9 mouse cellular contexts compared by ENCODE assay signal in the genomic region with DNA sequence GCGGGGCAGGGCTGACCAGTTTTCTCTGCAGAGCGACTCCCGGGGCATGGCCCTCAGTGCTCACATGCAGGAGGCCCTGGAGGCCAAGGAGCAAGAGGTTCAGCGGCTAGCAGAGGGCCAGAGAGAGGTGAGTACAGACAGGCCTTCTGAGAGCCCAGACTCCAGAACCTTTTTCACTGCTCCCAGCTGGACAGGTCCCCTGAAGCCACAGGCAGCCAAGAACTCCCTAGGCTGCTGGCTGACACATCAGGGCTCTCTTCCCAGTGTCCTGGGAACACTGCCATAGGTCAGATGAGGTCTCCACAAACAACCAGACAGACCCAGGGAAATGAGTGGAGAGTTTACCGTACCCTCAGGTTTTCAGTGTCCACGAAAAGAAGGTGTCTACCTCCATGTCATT. TPM values are rescaled to one million over a fixed set of nuclear protein-coding genes. Genes with fewer than 3 reads are reported as not detected.
DNase-seq lines count a peak whose midpoint lies in the region; ATAC-seq lines count a peak whose summit lies in the region.
"Had no signal": no experiment of that assay in that cellular context is flagged by ENCODE, and none has a peak within 500 bp of the region (broad histone marks: within the 10 kb centered on the region; RNA-seq: fewer than 3 reads in every experiment).

No protein-coding gene starts in this region.

- WGBS in hindbrain, embryonic 12.5 days: 64% methylated on average over 6 of the region's 6 CpGs

- H3K4me1 ChIP-seq in brown adipose tissue, adult 24 weeks (ENCODE audit: control insufficient read depth, insufficient read depth, insufficient read length, low read length): peaks cover 20% of the 10 kb centered on the region
- 0 out of 2 replicates have a peak, but pooled peaks cover 2% of the 10 kb centered on the region for H3K4me1 ChIP-seq in hindbrain, embryonic 12.5 days

- H3K9ac ChIP-seq in hindbrain, embryonic 12.5 days: no peak overlapping the region
- H3K9ac ChIP-seq: liver, embryonic 13.5 days had no signal

- H3K36me3 ChIP-seq in hindbrain, embryonic 12.5 days: no peaks in the 10 kb centered on the region
- H3K36me3 ChIP-seq: liver, embryonic 13.5 days had no signal

- no peak overlapping the region for H3K4me2 ChIP-seq in hindbrain, embryonic 12.5 days (replicated peaks)
- H3K4me2 ChIP-seq: liver, embryonic 13.5 days had no signal

- intact Hi-C loops in left cerebral cortex, postnatal 4 days (cut with DNase I): no loop called here
- intact Hi-C loops in left cerebral cortex, postnatal 10 days (cut with DNase I): no loop called here

- DNase-seq in left cerebral cortex, postnatal 4 days: peak; percentile 47
- no peak for DNase-seq in left cerebral cortex, postnatal 10 days (ENCODE audit: extremely low spot score in 1 of 2, low spot score in 2 of 2)
- DNase-seq in heart, adult 8-10 months (ENCODE audit: low spot score): peak; percentile 86
- peak; percentile 79 for DNase-seq in lung, postnatal 10 days
- no peak for DNase-seq in spleen, postnatal 10 days (ENCODE audit: low spot score in 2 of 2)
- no peak for DNase-seq in frontal cortex, adult 2 months (ENCODE audit: extremely low spot score in 1 of 2, low spot score in 1 of 2)
- DNase-seq: liver, embryonic 13.5 days had no signal

- H3K27me3 ChIP-seq in hindbrain, embryonic 12.5 days: no peaks in the 10 kb centered on the region
- H3K27me3 ChIP-seq: liver, embryonic 13.5 days had no signal

- no peaks in the 10 kb centered on the region for H3K9me3 ChIP-seq in hindbrain, embryonic 12.5 days (replicated peaks)
- H3K9me3 ChIP-seq: liver, embryonic 13.5 days had no signal

- no peak for ATAC-seq in hindbrain, embryonic 12.5 days (ENCODE audit: low FRiP score)

- H3K27ac ChIP-seq in brown adipose tissue, adult 24 weeks (replicated peaks; ENCODE audit: low read depth, low read length): peak overlapping the region; percentile 12; the same call in 1 of the 2 replicates
- no peak overlapping the region for H3K27ac ChIP-seq in hindbrain, embryonic 12.5 days
- H3K27ac ChIP-seq: liver, embryonic 13.5 days had no signal

- no peak overlapping the region for H3K4me3 ChIP-seq in brown adipose tissue, adult 24 weeks (ENCODE audit: insufficient read depth, low read depth, low read length)
- no peak overlapping the region for H3K4me3 ChIP-seq in hindbrain, embryonic 12.5 days
- H3K4me3 ChIP-seq: liver, embryonic 13.5 days had no signal

RNA-seq across cellular contexts. Expression of a gene that starts 22.3 kb away (rescaled TPM):
- 1 to 10 TPM in 1 of 2 experiments, under 1 TPM in 1; 0.54 to 1.0 TPM for total RNA-seq in left cerebral cortex, postnatal 4 days (2021)
- total RNA-seq in left cerebral cortex, postnatal 10 days (2021): under 1 TPM in 1 of 2 experiments, not detected in 1; 0.15 TPM
- polyA plus RNA-seq in brown adipose tissue, adult 24 weeks (2012; ENCODE audit: insufficient read depth, insufficient read length, missing spikeins): 0.32 TPM in 1 of 2 replicates, not detected in the other
- under 1 TPM in 3 of 4 experiments, not detected in 1; 0.12 to 0.75 (median 0.38) TPM for total RNA-seq in heart, adult 8-10 months (2022)
- polyA plus RNA-seq in hindbrain, embryonic 12.5 days (2016; fragmentation: Nextera tagmentation; extraction: Ambion mirVana): 0.34 and 1.1 TPM in 2 replicates
- polyA plus RNA-seq in frontal cortex, adult 2 months (2012; rRNA removed): 0.08 and 0.19 TPM in 2 replicates

RNA-seq across cellular contexts. Expression of a gene that starts 45.5 kb away (rescaled TPM):
- 10 to 100 TPM; 29.6 to 34.4 TPM for total RNA-seq in left cerebral cortex, postnatal 4 days (2021)
- total RNA-seq in left cerebral cortex, postnatal 10 days (2021): 10 to 100 TPM; 34.2 to 40.4 TPM
- 36.2 and 74.0 TPM in 2 replicates for polyA plus RNA-seq in brown adipose tissue, adult 24 weeks (2012; ENCODE audit: insufficient read depth, insufficient read length, missing spikeins)
- total RNA-seq in heart, adult 8-10 months (2022): 10 to 100 TPM; 11.7 to 32.6 (median 22.3) TPM
- polyA plus RNA-seq in hindbrain, embryonic 12.5 days (2016; fragmentation: Nextera tagmentation; extraction: Ambion mirVana): 39.0 and 43.6 TPM in 2 replicates
- 37.7 and 55.8 TPM in 2 replicates for polyA plus RNA-seq in frontal cortex, adult 2 months (2012; rRNA removed)

Comparison
In these comparisons a context has a peak if more than half of its experiments do, and no peak if none do; other contexts are left out.
1. DNase-seq: peak in left cerebral cortex, postnatal 4 days (single experiment), heart, adult 8-10 months (single experiment) and lung, postnatal 10 days (single experiment); none in left cerebral cortex, postnatal 10 days (0 of 2), spleen, postnatal 10 days (0 of 2) and frontal cortex, adult 2 months (0 of 2).